Mouse (Mus musculus) cerebellum, adult 9-11 months (tissue): ENCODE measurements around the gene Sgpp2.

Experiments
- DNase-seq: peaks from one replicate; pipeline ENCODE4 v3.0.0; 2022

Gene Sgpp2

GRCm38 (mm10) chr1:78414421-78414820, 104.3 kb downstream of the Sgpp2 start:
- DNase-seq = no peak

DNA sequence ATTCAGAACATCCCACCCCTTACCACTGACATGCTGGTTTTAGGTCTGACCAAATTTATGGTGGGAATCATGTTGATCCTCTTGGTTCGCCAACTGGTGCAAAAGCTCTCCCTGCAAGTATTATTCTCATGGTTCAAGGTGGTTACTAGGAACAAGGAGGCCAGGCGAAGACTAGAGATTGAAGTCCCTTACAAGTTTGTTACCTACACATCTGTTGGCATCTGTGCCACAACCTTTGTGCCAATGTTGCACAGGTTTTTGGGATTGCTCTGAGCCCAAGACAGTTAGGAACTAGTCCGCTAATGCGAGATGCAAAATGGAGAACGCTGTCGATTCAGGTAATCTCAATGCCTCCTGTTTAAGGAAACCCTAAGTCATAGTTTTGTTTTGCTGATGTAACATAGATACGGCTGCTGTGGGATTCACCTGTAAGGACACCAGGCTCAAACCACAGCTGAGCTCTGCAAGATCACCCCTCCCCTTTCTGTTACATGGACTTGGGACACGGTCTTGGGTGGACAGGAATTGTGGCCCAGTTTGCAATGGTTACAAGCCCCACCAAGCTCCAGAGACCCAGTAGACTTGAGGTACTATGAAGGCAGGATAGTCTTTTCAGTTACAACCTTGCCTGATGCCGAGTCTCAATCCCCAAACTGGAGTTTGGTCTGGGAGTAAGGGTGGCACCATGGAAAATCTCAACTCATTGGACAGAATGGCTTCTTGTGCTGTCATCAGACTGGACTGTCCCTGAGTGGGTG, 107.2 kb downstream of the Sgpp2 start:
- no peak for DNase-seq

DNA sequence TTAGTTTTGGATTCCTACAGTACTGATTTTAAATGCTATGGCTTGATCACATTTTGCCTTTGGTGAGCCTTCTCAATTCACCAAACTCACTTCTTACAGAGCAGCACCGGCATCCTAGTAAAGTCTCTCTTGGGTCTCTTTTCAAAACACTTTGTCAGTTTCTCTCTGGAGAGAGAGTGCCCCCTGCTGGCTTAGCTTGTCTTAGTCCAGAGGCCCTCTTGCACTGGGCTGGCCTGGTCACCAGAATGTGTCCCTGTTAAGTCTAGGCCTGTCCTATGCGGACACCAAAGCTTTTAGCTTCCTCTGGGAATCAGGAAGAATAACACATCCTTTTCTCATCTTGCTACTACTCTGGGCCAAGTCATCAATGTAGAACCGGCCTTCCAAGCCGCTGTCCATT, 109.4 kb downstream of the Sgpp2 start:
- peak; percentile 73 for DNase-seq

DNA sequence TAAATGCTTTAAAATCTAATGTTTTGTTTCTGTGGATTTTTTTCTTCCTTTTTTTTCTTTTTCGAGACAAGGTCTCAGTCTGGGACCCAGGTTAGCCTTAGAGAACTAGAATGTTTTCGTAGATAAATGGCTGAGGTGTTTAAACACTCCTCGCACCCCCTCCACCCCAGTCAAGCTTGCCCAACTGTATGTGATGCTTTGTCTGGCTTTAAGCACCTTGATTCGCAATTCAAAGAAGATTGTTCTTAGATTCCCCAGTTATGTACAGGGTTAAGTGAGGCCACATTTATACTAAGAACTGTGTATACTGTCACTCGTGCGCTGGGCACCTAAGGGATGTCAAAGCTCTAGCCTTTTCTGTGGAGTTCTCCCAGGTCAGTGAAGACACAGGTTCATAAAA, 110.1 kb downstream of the Sgpp2 start:
- no peak for DNase-seq

- no peak for DNase-seq
Measured at GRCm38 (mm10) chr1:78421749-78422148, 111.6 kb downstream of the Sgpp2 start.

DNA sequence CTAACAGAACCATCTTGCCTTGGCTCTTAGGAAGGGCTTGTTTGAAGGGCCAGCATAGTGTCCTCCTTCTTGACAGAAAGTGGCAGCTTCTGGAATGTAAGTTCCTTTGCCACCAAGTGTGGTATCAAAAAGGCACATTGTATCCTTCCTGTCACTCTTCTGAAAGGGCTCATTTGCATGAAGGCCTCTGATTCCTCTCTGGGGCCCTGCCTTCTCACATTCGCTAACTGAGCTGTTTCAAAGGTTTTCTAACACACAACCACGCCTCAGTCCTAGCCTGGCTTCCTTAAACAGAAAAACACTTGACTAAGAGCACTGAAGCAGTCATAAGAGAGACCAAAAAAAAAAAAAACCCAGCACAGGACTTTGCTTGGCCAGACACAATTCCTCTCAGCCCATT, 112.4 kb downstream of the Sgpp2 start:
- DNase-seq = no peak

DNA sequence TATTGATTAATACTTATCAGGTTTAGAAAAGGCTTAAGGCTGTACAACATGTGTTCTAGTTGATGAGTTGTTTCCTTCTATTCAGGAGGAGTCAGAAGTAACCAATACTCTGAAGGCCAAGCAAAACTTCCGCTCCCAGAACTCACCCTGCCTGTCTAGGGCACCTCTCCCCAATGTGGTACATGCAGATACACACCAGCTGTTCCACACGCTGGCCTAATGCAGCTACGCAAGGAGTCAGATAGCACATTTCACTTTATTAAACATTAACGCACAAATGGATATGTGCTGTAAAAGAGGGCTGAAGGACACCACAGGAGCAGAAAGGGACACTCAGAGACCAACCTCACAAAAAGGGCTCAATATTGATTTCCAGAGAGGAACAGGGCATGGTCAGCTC, 114.7 kb downstream of the Sgpp2 start:
- DNase-seq = no peak

DNA sequence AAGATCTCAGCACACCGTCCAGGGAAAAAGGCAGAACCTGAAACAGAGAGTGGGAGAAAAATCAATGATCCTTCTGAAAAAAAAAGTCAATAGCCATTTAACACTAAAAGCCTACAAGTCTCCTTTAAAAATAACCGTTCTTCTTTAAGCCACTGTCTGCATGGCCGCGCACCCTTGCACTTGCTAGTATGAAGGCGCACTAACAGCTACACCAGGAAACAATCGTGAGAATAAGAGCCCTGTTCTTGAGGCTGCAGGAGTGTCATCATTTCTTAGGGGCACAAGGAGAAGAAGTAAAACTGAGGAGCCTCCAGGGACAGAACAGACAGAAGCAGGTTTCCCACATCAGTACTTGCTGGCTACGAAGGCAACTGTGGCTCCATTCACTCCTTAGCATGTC, 115.2 kb downstream of the Sgpp2 start:
- DNase-seq = no peak

GRCm38 (mm10) chr1:78425793-78426700, 115.9 kb downstream of the Sgpp2 start:
- no peak for DNase-seq

DNA sequence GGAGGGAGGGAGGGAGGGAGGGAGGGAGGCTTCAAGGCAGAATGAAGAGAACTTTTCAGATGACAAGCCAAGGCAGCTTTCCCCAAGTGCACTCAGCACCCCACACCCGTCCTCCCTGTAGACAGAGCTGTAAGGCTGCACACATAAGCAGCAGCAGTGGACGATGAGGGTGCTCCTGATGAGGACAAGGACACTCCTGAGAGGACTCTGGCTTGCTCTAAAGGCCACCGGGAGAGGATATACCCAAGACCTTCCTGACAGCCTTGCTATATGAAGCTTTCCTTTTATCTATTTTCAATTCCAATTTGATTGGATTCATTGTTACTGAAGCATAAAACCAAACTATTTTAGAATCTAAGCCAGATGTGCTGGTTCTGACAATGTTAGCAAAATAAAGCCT, 116.7 kb downstream of the Sgpp2 start:
- DNase-seq = no peak

GRCm38 (mm10) chr1:78428851-78429250, 118.7 kb downstream of the Sgpp2 start:
- DNase-seq = no peak

- DNase-seq = no peak
Measured at GRCm38 (mm10) chr1:78433472-78433871, 123.3 kb downstream of the Sgpp2 start.

- no peak for DNase-seq
Measured at GRCm38 (mm10) chr1:78435967-78436366, 125.8 kb downstream of the Sgpp2 start.

- DNase-seq = no peak
Measured at GRCm38 (mm10) chr1:78436445-78436844, 126.3 kb downstream of the Sgpp2 start.

DNA sequence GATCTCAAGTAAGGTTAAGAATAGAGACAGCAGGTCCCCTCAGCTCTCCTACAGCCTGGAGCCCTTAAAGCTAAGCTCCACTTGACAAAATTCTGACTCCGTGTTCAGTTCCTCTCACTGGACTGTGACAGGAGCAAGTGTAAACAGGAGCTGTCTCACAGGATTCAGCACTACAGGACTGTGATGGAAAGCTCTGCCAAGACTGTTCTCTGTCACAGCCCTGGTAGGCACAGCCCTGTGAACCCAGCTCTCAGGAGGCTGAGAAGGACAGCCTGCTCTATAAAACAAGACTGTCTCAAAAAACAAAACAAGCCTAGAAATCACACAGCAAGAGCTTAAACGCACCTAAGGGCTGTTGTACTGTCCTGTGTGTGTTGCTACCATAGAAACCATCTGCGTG, 127.0 kb downstream of the Sgpp2 start:
- DNase-seq = no peak

DNA sequence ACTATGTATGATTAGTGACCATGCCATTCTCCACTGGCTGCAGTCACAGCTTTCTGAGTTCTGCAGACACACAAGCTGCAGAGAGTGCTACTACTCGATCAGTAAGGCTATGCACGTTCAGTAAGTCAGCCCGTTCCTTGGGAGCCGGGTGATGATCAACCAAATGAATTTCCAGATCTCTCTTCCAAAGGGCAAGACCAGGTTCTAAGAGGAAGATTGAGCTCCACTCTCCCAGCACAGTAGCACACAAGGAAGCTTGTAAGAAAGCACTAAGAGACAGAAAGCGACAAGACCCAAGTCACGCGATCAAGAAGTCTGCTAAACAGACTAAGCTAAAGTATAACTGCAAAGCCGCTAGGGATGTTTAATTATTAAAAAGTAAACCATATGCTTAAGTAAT, 130.6 kb downstream of the Sgpp2 start:
- DNase-seq = no peak

- no peak for DNase-seq
Measured at GRCm38 (mm10) chr1:78443056-78443455, 132.9 kb downstream of the Sgpp2 start.

DNA sequence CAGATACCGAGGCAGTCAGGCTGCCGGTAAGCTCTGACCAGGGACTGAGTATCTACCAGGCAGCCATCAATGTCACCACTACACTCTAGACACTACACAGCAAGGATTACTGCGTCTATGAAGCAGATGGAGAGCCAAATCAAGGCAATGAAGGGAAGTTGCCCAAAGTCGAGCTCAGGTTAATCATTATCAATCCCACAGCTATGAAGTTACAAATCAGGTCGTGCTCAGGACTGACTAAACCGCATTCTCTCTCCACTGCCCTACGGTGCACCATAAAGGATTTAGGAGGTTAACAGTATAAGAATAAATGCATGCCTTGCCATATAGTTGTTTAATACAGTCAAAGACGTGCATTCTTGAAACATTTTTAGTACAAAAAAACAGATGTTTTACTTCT, 136.1 kb downstream of the Sgpp2 start:
- no peak for DNase-seq

DNA sequence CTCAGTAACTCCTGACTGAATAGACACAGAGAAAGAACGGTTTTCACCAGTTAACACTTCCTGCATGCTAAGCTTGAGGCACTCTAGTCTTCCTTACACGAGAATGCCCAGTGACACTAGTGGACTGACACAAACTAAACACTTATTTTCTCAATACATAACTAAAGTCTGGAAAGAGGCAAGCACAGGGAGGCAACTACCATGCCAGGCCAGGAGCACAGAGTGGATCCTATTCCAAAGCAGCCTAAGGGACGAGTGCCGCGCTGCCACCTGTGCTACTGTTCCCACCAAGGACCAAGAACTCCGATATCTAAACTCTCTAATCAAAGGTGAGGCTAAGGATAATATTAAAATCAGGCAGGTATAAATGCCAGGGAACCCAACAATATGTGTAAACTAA, 136.6 kb downstream of the Sgpp2 start:
- DNase-seq = no peak

DNA sequence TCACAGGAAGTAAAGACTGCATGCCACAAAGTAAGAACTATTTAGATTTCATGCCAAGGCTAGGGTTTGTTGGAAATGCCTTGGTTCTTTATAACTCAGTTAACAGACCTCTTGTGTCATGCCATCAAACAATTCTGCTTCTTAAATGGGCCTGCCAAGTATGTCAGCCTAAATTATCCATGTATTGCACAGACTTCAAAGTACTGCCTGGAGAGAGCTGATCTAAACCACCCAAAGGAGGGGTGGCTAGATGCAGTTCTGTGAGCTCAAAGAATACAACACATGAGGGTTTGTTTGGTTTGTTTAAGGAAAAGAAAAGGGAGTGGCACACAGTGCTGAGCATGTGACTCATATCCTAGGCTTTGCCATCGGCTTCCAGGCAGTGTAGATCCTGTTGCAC, 137.9 kb downstream of the Sgpp2 start:
- no peak for DNase-seq

- DNase-seq = no peak
Measured at GRCm38 (mm10) chr1:78451070-78451854, 141.1 kb downstream of the Sgpp2 start.

DNA sequence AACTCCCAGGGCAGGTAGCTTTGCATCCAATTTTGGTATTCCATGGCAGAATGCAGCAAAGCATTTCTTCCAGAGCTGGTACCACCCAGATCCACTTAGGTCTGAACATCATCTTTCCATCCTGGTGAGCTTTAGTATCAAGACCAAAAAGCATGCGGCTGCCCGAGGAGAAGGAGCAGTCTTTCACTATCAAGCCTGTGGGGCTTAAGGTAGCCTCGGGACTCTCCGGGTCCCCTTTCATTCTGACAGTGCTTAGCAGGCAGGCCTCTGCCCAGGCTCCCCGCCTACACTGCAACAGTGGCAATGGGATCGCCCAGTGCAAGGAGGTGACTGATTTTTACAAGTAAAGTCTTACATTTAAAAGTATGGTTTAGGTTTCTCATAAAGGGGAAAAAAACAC, 142.4 kb downstream of the Sgpp2 start:
- DNase-seq = no peak

DNA sequence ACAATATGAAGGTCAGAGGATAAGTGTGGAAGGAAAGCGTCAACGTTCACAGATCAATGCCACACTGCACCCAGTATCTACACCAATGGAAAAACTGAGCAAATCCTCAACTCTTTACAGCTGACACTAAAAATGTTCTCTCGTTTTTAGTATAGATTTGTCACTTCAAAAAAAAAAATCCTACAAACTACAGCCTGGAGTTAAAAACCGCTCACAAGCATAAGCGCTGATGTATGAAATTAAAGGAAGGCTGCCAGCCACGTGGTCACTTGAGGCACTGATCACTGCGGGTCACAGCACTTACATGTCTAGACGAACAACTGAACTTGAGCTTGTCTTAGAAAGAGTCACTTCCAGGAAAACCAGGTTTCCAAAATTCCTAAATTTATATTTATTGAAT, 143.7 kb downstream of the Sgpp2 start:
- no peak for DNase-seq
